Mouse (Mus musculus): ENCODE measurements at regions not wholly inside any gene's neighbourhood (a gene's known extent, or its start where the extent isn't known, plus 50 kb on each side); places are given as distances from the start of the nearest gene placed in this dataset.

DNA sequence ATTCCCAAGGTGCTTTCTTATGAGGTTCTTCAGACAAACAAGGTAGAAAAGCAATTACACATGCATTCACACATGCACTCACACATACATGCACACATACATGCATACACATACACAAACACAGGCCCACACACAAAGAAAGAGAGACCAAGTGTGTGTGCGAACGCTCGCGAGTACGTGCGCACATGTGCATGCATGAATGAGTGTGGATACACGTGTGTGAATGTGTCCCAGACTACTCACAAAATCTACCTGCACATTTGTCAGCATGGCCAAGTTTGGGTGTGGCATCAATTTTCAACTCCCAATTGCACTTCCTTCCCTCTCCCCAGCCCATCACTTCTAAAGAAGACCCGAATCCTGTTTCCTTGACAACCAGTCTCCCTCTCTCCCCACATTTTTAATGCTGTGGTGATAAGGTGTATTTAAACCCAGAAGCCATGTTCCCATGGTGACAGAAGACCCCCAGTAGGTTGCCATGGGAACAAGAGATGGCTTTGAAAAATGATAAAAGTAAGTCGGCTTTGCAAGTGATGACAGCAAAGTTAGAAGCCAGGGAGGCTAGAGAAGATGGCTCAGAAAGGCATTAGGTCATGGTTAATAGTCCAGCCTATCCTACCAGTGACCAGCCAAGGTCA, 206.3 kb downstream of the Rpl10-ps3 start:
- DNase-seq (ENCODE audit: low spot score), result no peak

DNA sequence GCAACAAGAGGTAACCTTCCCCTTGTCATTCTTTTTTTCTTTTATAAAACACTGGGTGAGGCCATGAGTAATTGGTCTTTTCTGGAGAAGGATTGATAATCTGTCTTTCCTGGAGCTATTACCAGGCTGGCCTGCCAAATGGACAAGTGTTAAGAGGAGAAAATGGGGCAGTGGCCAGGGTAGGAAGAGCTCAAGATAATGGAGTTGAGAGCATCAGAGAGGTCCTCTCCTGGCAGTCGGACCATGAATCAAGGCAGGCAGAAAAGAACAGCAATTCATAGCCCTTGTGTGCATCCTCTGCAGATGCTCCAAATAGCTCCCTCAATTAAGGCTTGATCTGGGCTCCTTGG, 208.2 kb downstream of the Rpl10-ps3 start:
- DNase-seq (ENCODE audit: low spot score), result no peak

DNA sequence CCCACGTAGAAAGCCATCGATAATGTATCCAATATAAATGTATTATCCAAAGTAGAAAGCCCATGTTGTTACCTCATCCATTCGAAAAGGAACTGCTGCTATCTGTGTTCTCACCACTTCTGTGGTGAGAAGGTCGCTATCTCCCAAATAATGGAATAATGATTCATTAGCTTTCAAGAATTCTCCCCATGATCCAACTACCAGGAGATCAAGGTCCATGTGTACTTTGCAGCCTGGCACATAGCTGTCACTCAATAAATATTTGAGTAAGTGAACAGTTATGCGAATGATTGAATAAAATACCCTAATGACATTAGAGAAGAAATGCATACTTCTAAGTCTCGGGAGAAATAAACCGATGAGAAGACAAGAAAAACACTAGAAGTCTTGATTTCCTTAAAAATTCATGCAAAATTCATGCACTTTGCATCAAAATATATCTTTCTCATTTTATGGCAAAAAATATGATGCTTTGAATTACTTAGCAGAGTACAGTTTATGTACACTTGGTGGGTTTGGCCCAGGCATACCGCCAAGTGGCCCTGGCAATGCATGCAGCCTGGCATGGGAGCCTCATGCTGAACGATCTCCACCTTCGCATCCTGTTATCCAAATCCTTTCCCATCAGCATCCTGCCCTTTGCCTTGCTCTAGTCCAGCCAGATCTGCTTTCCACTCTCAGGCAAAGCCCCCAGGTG, 208.7 kb downstream of the Rpl10-ps3 start:
- no peak for DNase-seq (ENCODE audit: low spot score)

DNA sequence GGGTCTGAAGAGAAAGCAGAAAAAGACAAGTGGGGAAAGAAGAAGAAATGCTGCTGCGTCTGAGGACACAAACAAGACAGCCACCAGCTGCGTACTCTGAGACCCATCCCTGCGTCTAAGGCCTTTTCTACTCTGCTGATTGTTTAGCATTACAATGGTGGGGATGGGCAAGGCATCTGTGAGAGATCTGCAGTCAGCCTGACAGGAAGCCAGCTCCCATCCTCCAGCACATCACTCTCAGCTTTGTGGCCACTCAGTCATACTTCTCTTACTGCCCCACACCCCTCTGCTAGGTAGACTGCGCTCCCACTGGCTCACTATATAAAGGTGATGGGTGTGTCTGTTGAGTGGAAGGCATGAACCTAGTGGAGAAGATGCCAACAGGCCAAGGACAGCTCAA, 220.5 kb downstream of the Rpl10-ps3 start:
- DNase-seq (ENCODE audit: low spot score), result no peak

DNA sequence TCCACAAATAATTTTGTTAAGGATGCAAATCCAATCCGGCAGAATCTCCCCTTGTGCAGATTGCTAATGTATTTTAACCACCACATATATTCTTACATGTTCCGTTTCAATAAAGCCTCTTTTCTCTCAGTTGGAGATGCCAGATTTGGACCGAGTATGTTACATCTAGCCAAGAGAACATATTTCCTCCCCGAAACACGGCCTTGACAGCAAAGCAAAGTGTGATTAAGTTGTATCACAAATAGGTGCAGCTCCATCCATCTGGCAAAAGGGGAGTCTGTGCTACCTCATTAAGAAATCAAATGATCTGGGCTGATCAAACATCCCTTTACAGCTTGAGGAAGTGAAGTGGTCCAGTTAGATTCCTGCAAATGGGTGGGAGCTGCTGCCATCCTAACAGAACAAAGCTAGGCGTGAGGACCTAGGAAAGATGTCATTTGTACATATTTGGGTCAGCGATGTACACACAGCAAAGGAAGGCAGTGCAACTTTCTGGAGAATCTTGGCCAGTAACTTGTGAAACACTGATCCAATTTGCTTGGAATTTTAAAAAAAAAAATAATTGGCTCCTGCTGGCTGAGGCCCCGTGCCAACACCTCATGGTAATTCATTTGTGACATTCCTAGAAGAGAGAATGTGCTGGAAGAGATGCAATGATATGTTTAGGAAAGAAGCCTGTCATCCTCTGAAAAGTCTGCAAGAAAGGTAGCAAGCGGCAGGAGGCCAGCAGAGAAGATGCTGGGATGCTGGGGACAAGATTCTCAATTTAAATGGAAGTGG, 223.8 kb downstream of the Rpl10-ps3 start:
- no peak for DNase-seq (ENCODE audit: low spot score)

DNA sequence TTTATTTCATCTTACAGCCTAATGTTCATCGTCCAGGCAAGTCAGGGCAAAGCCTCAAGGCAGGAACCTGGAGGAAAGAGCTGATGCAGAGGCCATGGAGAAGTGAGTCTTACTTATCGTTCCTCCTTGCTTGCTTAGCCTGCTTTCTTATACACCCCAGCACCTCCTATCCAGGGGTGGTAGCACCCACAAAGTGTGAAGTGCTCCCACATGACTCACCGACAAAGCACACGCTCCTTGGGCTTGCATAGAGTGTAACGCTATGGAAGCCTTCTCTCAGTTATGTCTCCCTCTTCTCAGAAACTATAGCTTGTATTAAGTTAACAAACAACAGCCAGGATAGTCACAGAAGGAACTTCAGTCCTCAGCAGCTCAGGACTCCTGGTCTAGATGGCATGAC, 225.4 kb downstream of the Rpl10-ps3 start:
- DNase-seq (ENCODE audit: low spot score), result no peak

DNA sequence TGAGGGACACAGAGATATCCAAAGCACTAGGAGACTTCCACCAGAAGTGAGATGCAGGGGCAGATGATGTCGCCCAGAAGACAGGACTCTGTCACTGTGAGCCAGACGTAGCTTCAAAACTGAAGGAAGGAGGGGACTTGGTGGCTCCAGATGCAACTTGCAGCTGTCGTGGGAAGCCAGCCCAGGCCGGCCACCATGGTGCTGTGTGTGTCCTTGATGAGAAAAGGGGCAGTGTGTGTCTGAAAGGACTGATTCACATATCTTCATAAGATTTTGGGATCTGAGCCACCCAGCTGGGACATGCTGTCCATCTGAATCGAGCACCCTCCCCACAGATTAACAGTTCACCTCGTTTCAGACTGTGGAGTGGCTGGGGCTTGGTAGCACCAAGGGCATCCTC, 226.2 kb downstream of the Rpl10-ps3 start:
- no peak for DNase-seq (ENCODE audit: low spot score)

DNA sequence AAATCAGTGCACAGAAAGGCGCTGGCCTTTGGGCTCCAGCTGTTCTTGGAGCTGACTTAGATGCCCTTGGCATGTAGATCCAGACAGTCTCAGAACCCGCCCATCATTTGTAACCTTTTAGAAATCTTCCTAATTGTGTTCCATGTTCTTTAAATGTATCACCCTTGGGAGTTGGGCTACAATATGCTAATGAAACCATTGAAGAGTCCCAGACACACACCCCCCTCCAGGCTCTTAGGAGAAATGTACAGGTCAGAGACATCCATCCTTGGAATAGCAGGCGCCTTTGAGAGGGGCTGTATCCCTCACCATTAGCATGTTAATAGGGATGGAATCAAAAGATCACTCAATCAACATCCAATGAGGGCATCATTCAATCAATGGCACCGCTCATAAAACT, 238.2 kb downstream of the Rpl10-ps3 start:
- DNase-seq (ENCODE audit: low spot score), result no peak

DNA sequence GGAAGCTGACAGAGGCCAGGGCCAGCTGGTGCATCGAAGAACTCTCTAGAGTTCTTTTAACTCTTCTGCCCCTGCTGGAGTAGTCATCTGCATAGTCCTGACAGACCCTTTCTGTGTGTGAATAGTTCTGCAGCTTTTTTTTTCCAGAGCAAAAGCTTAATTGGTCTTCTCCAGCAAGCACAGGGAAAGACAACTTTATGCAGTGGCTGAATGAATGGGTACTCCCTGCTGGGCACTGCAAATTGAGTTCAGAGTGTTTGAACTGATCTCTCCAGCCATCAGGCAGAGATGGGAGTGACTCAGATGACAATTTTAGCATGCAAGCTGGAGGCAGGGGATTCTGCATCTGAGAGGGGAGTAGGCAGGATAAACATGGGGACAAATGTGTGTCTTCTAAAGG, 242.0 kb downstream of the Rpl10-ps3 start:
- no peak for DNase-seq (ENCODE audit: low spot score)

DNA sequence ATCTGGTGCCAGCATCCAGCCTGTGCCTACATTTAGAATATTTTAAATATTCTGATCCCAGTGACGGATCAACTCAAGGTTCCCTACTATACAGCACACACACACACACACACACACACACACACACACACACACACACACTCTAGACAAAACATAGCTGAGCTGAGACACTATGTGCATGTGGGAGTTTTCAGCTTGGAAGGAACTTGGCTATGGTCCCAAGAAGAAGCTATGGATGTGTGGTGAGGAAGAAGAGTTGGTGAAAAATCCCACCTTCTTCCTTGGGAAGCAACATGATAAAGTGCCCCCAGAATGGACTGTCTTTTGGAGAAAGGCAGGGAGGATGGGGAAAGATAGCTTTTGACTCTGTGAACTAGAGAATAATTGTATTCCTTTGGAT, 243.7 kb downstream of the Rpl10-ps3 start:
- no peak for DNase-seq (ENCODE audit: low spot score)

DNA sequence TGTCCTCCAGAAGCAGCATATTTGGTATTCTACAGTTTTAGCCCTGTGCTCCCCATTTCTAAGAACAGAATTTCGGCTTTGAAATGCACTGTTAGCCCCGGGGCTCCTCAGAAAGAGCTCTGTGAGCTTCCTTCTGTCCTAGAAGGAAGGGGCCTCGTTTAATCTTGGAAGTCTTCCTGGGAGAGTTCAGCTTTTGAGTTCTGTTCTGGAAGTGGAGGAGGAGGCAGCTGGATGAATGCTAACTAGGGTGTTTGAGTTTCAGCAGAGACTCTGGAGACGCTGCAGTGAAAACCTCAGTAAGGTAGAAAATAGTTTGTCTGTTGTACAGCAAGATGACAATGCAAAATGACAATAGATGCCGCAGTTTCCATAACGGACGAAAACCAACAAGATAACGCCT, 253.8 kb downstream of the Rpl10-ps3 start:
- no peak for DNase-seq (ENCODE audit: low spot score)

DNA sequence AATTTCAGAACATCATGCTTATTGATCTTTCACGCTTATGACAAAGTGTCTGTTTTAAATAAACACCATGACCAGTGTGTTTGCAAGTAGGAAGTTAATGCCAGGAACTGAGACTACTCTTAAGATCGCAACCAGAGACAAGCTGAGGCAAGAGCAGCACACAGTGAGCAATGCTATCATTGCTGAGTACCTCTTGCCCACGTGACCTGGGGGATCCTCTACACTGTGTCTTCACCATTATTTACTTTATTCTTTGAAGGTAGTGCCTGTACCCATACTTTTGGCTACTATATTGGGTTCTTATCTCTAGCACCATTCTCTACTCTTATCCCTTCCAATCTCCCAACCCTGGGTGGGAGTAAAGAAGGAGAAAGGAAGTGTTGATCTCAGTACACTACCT, 254.9 kb downstream of the Rpl10-ps3 start:
- no peak for DNase-seq (ENCODE audit: low spot score)

DNA sequence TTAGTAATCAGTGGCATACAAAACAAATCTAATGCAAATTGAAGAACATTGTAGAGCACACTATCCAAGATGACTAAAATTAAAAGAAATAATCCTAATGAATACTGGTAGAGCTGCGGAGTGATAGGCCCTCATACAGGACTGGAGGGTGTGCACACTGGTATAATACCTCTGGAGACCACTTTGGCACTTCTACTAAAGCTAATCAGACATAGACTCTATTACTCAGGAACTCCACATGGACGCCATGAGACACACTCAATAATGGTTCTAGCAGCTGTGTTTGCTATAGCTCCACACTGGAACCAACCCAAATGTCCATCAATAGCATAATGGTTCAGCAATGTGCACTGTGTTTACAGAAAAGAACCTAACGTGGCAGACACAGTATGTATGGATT, 264.6 kb downstream of the Rpl10-ps3 start:
- DNase-seq (ENCODE audit: low spot score), result no peak

DNA sequence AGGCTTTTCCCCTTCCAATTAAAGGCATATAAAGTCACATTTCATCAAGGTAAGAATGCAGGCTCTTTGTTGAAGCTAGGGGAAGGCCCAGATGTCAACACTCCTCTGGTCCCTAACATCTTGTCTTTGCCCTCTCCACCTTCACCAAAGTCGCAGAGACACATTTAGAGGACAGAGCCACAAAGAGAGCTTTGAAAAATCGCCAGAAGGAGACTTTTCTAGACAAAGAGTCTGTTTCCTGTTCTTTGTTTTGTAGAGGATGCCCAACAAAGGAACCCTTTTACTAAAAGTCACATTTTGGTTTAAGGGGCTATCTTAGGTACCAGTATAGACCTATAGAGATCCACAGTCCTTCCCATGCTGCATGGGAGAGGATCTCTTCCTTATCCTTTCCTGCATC, 269.9 kb upstream of the Ncam1 start:
- no peak for DNase-seq (ENCODE audit: low spot score)

DNA sequence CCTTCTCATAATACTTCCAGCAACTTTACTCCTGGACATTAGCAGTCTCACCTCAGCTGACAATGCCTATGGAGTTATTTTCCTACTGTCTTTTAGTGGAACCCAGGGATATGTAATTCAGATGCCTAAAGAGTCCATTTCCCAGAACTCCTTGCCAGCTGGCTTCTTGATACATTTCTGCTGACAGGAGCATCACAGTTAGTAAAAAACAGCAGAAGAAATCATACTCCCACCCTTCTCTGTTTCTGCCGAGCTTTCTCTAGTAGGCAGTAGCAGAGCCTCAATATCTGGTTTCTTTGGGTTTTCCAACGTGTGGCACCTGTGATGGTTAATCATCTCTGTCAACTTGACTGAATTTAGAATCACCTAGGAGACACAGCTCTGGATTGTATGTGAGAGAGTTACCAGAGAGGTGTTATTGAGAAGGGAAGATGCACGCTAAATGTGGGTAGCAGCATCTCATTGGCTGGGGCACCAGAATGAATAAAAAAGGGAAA, 269.1 kb upstream of the Ncam1 start:
- DNase-seq (ENCODE audit: low spot score), result no peak

DNA sequence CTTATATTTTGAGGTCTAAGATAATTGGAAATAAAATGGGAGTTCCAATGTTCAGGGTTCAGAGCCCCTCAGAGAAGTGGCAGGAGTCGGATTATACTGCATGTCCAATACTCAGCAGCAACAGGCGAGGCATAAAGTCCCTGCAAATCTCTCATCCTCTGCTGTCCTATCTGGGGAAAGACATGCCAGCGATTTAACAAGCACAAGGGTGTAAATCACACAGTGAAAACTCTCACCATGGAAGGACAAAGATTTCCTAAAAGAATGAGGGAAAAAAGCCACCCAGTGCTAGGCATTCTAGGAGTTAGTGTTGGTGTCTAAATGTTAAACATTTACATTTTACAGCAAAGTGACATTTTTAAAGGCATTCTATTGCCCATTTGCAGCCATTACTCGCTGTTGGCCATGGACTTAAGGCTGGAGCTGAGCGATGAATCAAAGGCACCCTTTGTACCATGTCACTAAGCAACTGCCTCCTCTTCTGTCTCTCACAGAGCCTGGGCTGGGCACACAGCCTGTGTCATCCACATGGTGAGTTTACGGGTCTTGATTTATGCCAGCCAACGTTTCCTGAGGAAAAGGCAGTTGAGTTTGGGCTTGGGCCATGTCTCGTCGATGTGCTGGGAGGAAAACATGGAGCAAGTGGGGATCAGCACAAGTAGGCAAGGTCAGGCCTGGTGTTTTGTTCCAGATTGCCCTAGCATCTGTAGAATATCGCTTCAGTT, 265.9 kb upstream of the Ncam1 start:
- DNase-seq (ENCODE audit: low spot score), result no peak

DNA sequence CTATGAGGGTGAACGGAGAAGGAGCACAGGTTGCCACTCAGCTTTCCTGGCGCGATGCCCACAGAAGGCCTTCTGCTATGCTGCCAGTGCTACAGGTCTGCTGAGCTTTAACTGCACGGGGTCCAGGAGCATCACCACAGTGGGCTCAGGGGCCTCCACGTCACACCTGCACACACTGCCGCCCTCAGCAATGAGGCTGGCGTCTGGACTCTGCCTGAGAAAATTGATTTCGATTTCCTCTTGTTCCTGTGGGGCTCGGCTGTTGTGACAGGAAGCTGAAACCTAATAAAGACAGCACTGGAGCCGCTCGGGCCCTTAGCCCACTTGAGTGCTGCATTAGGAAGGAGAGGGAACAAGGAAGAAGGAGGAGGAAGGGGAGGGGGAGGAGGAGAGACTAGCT, 239.5 kb upstream of the Ncam1 start:
- no peak for DNase-seq (ENCODE audit: low spot score)

DNA sequence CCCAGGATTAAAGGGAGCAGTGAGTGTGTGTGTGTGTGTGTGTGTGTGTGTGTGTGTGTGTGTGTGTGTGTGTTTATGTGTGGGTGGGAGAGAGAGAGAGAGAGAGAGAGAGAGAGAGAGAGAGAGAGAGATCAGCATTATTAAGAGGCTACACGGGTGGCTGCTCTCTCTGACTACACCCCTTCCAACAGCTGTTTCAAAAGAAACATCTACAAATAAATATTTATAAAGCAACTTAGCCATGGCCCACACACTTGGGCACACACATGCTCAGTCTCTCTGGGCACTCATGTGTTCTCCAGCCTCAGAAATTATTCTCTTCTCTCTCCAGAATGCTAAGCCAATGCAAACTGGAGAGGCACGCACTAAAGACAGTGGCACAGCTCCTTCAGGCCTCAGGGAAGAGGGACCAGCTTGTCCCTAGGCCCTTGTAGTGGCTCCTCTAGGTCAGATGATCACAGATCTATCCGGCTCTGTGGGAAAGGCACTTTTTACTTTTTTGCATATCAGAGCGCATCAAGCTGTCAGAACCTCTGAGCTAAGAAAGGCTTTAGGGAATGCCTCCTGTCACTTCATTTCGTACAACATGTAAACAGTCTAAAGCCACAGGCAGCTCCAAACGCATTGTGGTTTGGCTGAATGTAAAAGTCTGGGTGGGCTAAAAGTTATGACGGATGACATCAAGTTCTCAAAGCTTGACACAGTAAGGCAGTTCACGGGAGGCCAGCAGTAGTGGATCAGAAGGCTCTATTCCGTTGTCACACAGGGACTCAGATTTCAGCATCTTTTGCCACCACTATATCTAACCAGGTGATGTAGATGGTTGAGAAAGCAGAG, 233.8 kb upstream of the Ncam1 start:
- DNase-seq (ENCODE audit: low spot score), result no peak

DNA sequence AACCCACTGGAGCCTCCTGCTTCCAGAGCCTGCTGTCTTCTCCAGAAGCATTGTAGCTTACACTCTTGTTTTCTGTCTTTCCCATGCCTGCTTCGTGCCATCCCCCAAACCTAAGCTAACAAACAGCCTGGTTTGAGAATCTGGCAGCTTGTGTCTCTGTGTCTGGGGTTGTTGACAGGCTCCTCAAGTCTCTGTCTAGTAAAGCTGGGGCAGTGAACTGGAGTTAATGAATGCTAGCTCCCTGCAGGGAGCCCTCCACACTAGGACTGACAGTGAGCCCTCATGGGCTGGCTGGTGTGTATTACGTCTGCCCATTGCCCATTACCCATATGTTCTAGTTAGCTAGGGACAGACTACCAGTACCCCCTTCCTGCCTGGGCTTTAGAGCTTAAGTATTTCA, 232.6 kb upstream of the Ncam1 start:
- no peak for DNase-seq (ENCODE audit: low spot score)

DNA sequence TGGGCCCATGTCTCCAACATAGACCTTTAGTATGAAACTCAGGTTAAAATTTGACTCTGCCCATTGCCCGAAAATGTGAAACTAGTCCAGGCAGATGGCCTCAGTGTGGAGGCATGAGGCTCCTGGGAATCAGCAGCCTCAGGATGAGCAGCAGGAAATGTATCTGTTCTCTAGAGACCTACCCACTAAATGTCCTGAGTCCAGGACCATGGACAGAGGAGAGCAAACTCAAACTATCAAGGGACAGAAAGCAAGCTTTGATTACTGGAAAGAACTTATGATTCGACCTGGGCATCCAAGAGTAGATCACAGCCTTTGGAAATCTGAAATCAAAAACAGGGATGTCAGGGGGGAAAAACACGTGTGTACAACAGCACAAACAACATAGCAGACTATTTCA, 230.3 kb upstream of the Ncam1 start:
- no peak for DNase-seq (ENCODE audit: low spot score)

DNA sequence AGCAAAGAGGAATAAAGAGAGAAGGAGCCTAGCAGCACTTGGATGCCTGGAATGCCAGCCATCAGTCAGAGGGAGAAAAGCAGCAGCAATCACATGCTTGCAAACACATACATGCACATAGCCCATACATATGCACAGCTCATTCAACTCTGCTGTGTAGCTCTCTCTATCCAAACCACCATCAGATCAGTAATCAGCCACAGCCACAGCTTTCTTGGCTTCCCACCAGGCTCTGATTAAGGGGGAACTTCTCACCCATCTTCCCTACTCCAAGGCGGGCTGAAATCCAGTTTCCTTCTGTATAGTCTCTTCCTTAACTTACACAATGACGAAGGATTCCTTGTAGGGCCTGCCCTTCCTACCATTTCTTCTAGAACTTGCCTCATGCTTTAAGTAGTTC, 229.8 kb upstream of the Ncam1 start:
- no peak for DNase-seq (ENCODE audit: low spot score)

DNA sequence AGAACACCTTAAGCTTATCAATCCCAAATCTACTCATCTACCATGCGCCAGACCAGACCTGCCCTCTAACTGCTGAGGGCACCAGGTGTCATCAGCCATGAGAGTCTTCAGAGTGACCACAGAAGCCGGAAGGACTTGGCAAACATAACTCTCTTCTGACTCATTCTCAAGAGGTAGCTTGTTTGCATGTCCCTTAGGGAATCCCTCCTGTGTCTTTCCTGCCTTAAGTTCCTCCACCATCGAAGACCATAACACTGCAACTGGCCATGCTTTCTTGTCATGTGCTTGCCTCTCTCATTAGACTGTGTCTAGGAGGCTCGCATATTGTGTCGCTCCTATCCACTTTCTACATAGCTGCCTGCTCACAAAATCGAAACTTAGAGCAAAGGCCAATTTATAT, 226.1 kb upstream of the Ncam1 start:
- no peak for DNase-seq (ENCODE audit: low spot score)
